Mouse (Mus musculus) brown adipose tissue, adult 24 weeks (tissue): ENCODE results near the gene Mdh1b. TPM values are rescaled to one million over a fixed set of nuclear protein-coding genes. Genes with fewer than 3 reads are reported as not detected.
A peak's percentile ranks its signal among the peaks of the same experiment; 100 is the strongest.

ENCODE experiments used
- H3K27ac ChIP-seq: fragments of 200-500 bp; replicated peaks from 2 replicates; pipeline ENCODE4 v1.5.1; 2012; ENCODE audit warnings: low read depth, mild to moderate bottlenecking, low read length
- H3K4me1 ChIP-seq: fragments of 200-500 bp; 2 replicates; pipeline ENCODE4 v1.6.1; 2012; ENCODE audit warnings: low read length, mixed read lengths; ENCODE audit not compliant: control insufficient read depth, insufficient read depth, insufficient read length
- H3K4me3 ChIP-seq: fragments of 200-500 bp; 2 replicates; pipeline ENCODE4 v1.5.1; 2012; ENCODE audit warnings: low read depth, mild to moderate bottlenecking, low read length, moderate library complexity; ENCODE audit not compliant: insufficient read depth
- polyA plus RNA-seq: library from polyadenylated mRNA; stranded (reverse); fragments of >200 nt; gene quantifications from 2 replicates; pipeline ENCODE4 v1.2.4, GENCODE M21; 2012; ENCODE audit not compliant: missing spikeins, insufficient read depth, insufficient read length

Mdh1b gene
- not detected in 2 replicates for polyA plus RNA-seq

GRCm38 (mm10) chr1:63730240-63730771, at the start of gene Mdh1b, which contains the start of gene Fastkd2:
Gene Mdh1b, minus strand, starts transcription at chr1:63730318.
Gene Fastkd2, plus strand, starts transcription at chr1:63730614.
- Histone ChIP-seq H3K4me3 (peak within 1 kb of the TSS; percentile 91), H3K4me1 (no peaks in the 10 kb centered on the region; the same call in 1 of the 2 replicates), H3K27ac (peak within 1 kb of the TSS; percentile 44)

- Histone ChIP-seq H3K27ac (no peak overlapping the region), H3K4me1 (no peaks in the 10 kb centered on the region), H3K4me3 (no peak overlapping the region)
These were observed 46.9 kb upstream of the Mdh1b start for GRCm38 (mm10) chr1:63776902-63777630.

GRCm38 (mm10) chr1:63776396-63776795, 46.3 kb upstream of the Mdh1b start:
- H3K4me3 ChIP-seq: no peak overlapping the region
- no peak overlapping the region for H3K27ac ChIP-seq
- no peaks in the 10 kb centered on the region for H3K4me1 ChIP-seq

- no peak overlapping the region for H3K27ac ChIP-seq
- no peaks in the 10 kb centered on the region for H3K4me1 ChIP-seq
- no peak overlapping the region for H3K4me3 ChIP-seq
These were observed 40.2 kb upstream of the Mdh1b start for GRCm38 (mm10) chr1:63770309-63770708.

- Histone ChIP-seq H3K27ac (no peak within 1 kb of the TSS), H3K4me1 (no peaks in the 10 kb centered on the region)
These were observed 39.0 kb upstream of the Mdh1b start, which contains the start of gene 4933402D24Rik for GRCm38 (mm10) chr1:63769167-63769566. Gene 4933402D24Rik, minus strand, starts transcription at chr1:63769267.

GRCm38 (mm10) chr1:63768112-63768511, 38.0 kb upstream of the Mdh1b start:
- Histone ChIP-seq H3K4me3 (no peak overlapping the region), H3K4me1 (no peaks in the 10 kb centered on the region), H3K27ac (no peak overlapping the region)

More at GRCm38 (mm10) chr1:63769167-63769566, 39.0 kb upstream of the Mdh1b start, which contains the start of gene 4933402D24Rik:
- H3K4me3 ChIP-seq: no peak within 1 kb of the TSS

- Histone ChIP-seq H3K4me1 (no peaks in the 10 kb centered on the region), H3K4me3 (no peak overlapping the region), H3K27ac (no peak overlapping the region)
These were observed 34.3 kb upstream of the Mdh1b start for GRCm38 (mm10) chr1:63764395-63764794.

- H3K4me3 ChIP-seq: no peak overlapping the region
- H3K4me1 ChIP-seq: no peaks in the 10 kb centered on the region
- H3K27ac ChIP-seq: no peak overlapping the region
These were observed 33.8 kb upstream of the Mdh1b start for GRCm38 (mm10) chr1:63763881-63764386.

GRCm38 (mm10) chr1:63763212-63763694, 33.1 kb upstream of the Mdh1b start:
- no peaks in the 10 kb centered on the region for H3K4me1 ChIP-seq
- no peak overlapping the region for H3K27ac ChIP-seq

GRCm38 (mm10) chr1:63756005-63756404, 25.9 kb upstream of the Mdh1b start:
- Histone ChIP-seq H3K4me1 (no peaks in the 10 kb centered on the region), H3K27ac (no peak overlapping the region), H3K4me3 (no peak overlapping the region)

More at GRCm38 (mm10) chr1:63763212-63763694, 33.1 kb upstream of the Mdh1b start:
- no peak overlapping the region for H3K4me3 ChIP-seq

GRCm38 (mm10) chr1:63729796-63730195, 322 bp downstream of the Mdh1b start:
- peak overlapping the region; percentile 91 for H3K4me3 ChIP-seq
- H3K27ac ChIP-seq: no peak overlapping the region
- no peaks in the 10 kb centered on the region; the same call in 1 of the 2 replicates for H3K4me1 ChIP-seq

- Histone ChIP-seq H3K27ac (no peak overlapping the region), H3K4me3 (no peak overlapping the region), H3K4me1 (no peaks in the 10 kb centered on the region)
These were observed 10.0 kb downstream of the Mdh1b start for GRCm38 (mm10) chr1:63720161-63720560.

- H3K4me3 ChIP-seq: no peak overlapping the region
- H3K4me1 ChIP-seq: no peaks in the 10 kb centered on the region
- no peak overlapping the region for H3K27ac ChIP-seq
These were observed 21.2 kb downstream of the Mdh1b start for GRCm38 (mm10) chr1:63708876-63709275.

GRCm38 (mm10) chr1:63705733-63706132, 24.4 kb downstream of the Mdh1b start:
- Histone ChIP-seq H3K4me1 (no peaks in the 10 kb centered on the region), H3K4me3 (no peak overlapping the region), H3K27ac (no peak overlapping the region)

- Histone ChIP-seq H3K4me3 (no peak overlapping the region), H3K4me1 (no peaks in the 10 kb centered on the region), H3K27ac (no peak overlapping the region)
These were observed 33.3 kb downstream of the Mdh1b start for GRCm38 (mm10) chr1:63696861-63697260.
